9 mouse cellular contexts compared by ENCODE assay signal in genomic region chr14:41033135-41034110, GRCm38 (mm10). TPM values are rescaled to one million over a fixed set of nuclear protein-coding genes. Genes with fewer than 3 reads are reported as not detected.
DNase-seq lines count a peak whose midpoint lies in the region; ATAC-seq and TF ChIP-seq lines count a peak whose summit lies in the region.
"Had no signal": no experiment of that assay in that cellular context is flagged by ENCODE, and none has a peak within 500 bp of the region (broad histone marks: within the 10 kb centered on the region; RNA-seq: fewer than 3 reads in every experiment).

No protein-coding gene starts in this region.

- H3K36me3 ChIP-seq in ES-Bruce4 (ENCODE audit: control insufficient read depth, insufficient read depth, low read length, poor library complexity, severe bottlenecking), result no peaks in the 10 kb centered on the region
- H3K36me3 ChIP-seq in heart, postnatal 0 days (replicated peaks; ENCODE audit: control insufficient read depth, insufficient read depth, low read length), result no peaks in the 10 kb centered on the region
- H3K36me3 ChIP-seq in lung, embryonic 14.5 days (ENCODE audit: insufficient read depth), result no peaks in the 10 kb centered on the region
- H3K36me3 ChIP-seq in thymus, adult 2 months (ENCODE audit: control insufficient read depth, insufficient read depth, low read length), result no peaks in the 10 kb centered on the region
- H3K36me3 ChIP-seq: limb, embryonic 15.5 days had no signal

- no peaks in the 10 kb centered on the region for H3K27me3 ChIP-seq in ES-Bruce4 (ENCODE audit: control insufficient read depth, insufficient read depth, low read length, poor library complexity, severe bottlenecking)
- no peaks in the 10 kb centered on the region for H3K27me3 ChIP-seq in heart, postnatal 0 days (ENCODE audit: control insufficient read depth, insufficient read depth, low read length)
- H3K27me3 ChIP-seq in lung, embryonic 14.5 days (ENCODE audit: insufficient read depth, low read length), result no peaks in the 10 kb centered on the region
- H3K27me3 ChIP-seq in thymus, adult 2 months (ENCODE audit: control insufficient read depth, insufficient read depth, low read length), result no peaks in the 10 kb centered on the region
- H3K27me3 ChIP-seq: limb, embryonic 15.5 days had no signal

- WGBS in heart, postnatal 0 days, result 49% methylated on average over 13 of the region's 13 CpGs
- WGBS in large intestine, adult 2 months, result 48% methylated on average over 13 of the region's 13 CpGs
- 48% methylated on average over 13 of the region's 13 CpGs for WGBS in lung, embryonic 14.5 days
- 61% methylated on average over 13 of the region's 13 CpGs for WGBS in thymus, adult 2 months

- no peak overlapping the region for H3K27ac ChIP-seq in ES-Bruce4 (ENCODE audit: insufficient read depth, low read length)
- no peak overlapping the region for H3K27ac ChIP-seq in heart, postnatal 0 days (ENCODE audit: low read depth)
- no peak overlapping the region for H3K27ac ChIP-seq in lung, embryonic 14.5 days (ENCODE audit: low read depth)
- no peak overlapping the region for H3K27ac ChIP-seq in thymus, adult 2 months (ENCODE audit: control insufficient read depth, insufficient read depth, low read length)
- H3K27ac ChIP-seq: limb, embryonic 15.5 days had no signal

- H3K9me3 ChIP-seq in ES-Bruce4 (replicated peaks; ENCODE audit: control insufficient read depth, insufficient read depth, low read length, poor library complexity, severe bottlenecking), result no peaks in the 10 kb centered on the region
- no peaks in the 10 kb centered on the region for H3K9me3 ChIP-seq in heart, postnatal 0 days (replicated peaks; ENCODE audit: control insufficient read depth, low read length)
- H3K9me3 ChIP-seq in lung, embryonic 14.5 days (ENCODE audit: low read depth, low read length), result no peaks in the 10 kb centered on the region
- H3K9me3 ChIP-seq: limb, embryonic 15.5 days had no signal

- DNase-seq in brain, adult 2 months (ENCODE audit: low read depth, low spot score), result peak; percentile 89
- DNase-seq in fibroblast of lung, adult 2 months (ENCODE audit: low read depth), result peak; percentile 48
- DNase-seq in heart, postnatal 0 days (ENCODE audit: low spot score), result peak; percentile 76
- DNase-seq in large intestine, adult 2 months (ENCODE audit: low read depth, low spot score), result peak; percentile 35
- DNase-seq in lung, embryonic 14.5 days, result peak; percentile 95
- DNase-seq in ovary, adult 18-20 months (ENCODE audit: low spot score), result peak; percentile 37
- DNase-seq in thymus, adult 2 months, result peak; percentile 68

- no peak for TF ChIP-seq EP300 in ES-Bruce4 (IDR thresholded peaks at IDR 0.05; ENCODE audit: insufficient read depth, low read depth, low read length)
- TF ChIP-seq EP300 in heart, postnatal 0 days (IDR thresholded peaks at IDR 0.05; ENCODE audit: low read depth), result no peak

- no peak for ATAC-seq in heart, postnatal 0 days (ENCODE audit: insufficient read depth, low read depth)
- ATAC-seq in lung, embryonic 14.5 days (ENCODE audit: insufficient read depth), result peak; percentile 45

- H3K9ac ChIP-seq in ES-Bruce4 (ENCODE audit: low read depth, poor library complexity, severe bottlenecking), result no peak overlapping the region
- H3K9ac ChIP-seq in heart, postnatal 0 days (replicated peaks; ENCODE audit: low read depth, low read length), result no peak overlapping the region
- no peak overlapping the region for H3K9ac ChIP-seq in lung, embryonic 14.5 days
- H3K9ac ChIP-seq: limb, embryonic 15.5 days had no signal

- TF ChIP-seq POLR2A in ES-Bruce4 (IDR thresholded peaks at IDR 0.05; ENCODE audit: insufficient read depth, low read length), result no peak
- no peak for TF ChIP-seq POLR2A in thymus, adult 2 months (IDR thresholded peaks at IDR 0.05; ENCODE audit: control insufficient read depth, extremely low read depth, insufficient read depth, low read length, poor library complexity)

- peak; percentile 42 for TF ChIP-seq CTCF in ES-Bruce4 (IDR thresholded peaks at IDR 0.05; ENCODE audit: low read depth, low read length)
- TF ChIP-seq CTCF in heart, postnatal 0 days (IDR thresholded peaks at IDR 0.05; ENCODE audit: low read depth), result peak; percentile 84
- TF ChIP-seq CTCF in lung, embryonic 14.5 days (IDR thresholded peaks at IDR 0.05; ENCODE audit: low read depth), result peak; percentile 86
- no peak for TF ChIP-seq CTCF in thymus, adult 2 months (IDR thresholded peaks at IDR 0.05; ENCODE audit: borderline replicate concordance, control insufficient read depth, extremely low read depth, insufficient read depth, low read length, poor library complexity)

- H3K4me1 ChIP-seq in ES-Bruce4 (ENCODE audit: control insufficient read depth, insufficient read depth, low read length), result no peaks in the 10 kb centered on the region
- H3K4me1 ChIP-seq in heart, postnatal 0 days (ENCODE audit: control insufficient read depth, insufficient read depth), result no peaks in the 10 kb centered on the region
- no peaks in the 10 kb centered on the region for H3K4me1 ChIP-seq in lung, embryonic 14.5 days (ENCODE audit: insufficient read depth)
- no peaks in the 10 kb centered on the region for H3K4me1 ChIP-seq in thymus, adult 2 months (replicated peaks; ENCODE audit: control insufficient read depth, insufficient read depth, low read length)
- H3K4me1 ChIP-seq: limb, embryonic 15.5 days had no signal

- H3K4me3 ChIP-seq in ES-Bruce4 (ENCODE audit: low read depth, low read length), result no peak overlapping the region
- no peak overlapping the region for H3K4me3 ChIP-seq in heart, postnatal 0 days (ENCODE audit: low read depth, low read length)
- H3K4me3 ChIP-seq in lung, embryonic 14.5 days (ENCODE audit: low read depth, low read length), result no peak overlapping the region
- H3K4me3 ChIP-seq in thymus, adult 2 months (ENCODE audit: control insufficient read depth, insufficient read depth, low read length), result no peak overlapping the region
- H3K4me3 ChIP-seq: limb, embryonic 15.5 days had no signal

- no peak overlapping the region for H3K4me2 ChIP-seq in heart, postnatal 0 days (ENCODE audit: low read depth, low read length)
- peak overlapping the region; percentile 15 for H3K4me2 ChIP-seq in lung, embryonic 14.5 days
- H3K4me2 ChIP-seq: limb, embryonic 15.5 days had no signal

RNA-seq across cellular contexts. Expression of gene Fam213a, which starts 19.8 kb away (rescaled TPM):
- 24.8 and 27.5 TPM in 2 replicates for polyA plus RNA-seq in ES-Bruce4 (2011; ENCODE audit: insufficient read depth, insufficient read length, low read depth, missing spikeins)
- 6.6 and 9.4 TPM in 2 replicates for total RNA-seq in heart, postnatal 0 days (2014; rRNA removed; ENCODE audit: low replicate concordance)
- 23.8 and 25.7 TPM in 2 replicates for polyA plus RNA-seq in heart, postnatal 0 days (2015; fragmentation: Nextera tagmentation; extraction: Ambion mirVana)
- 5.6 and 20.5 TPM in 2 replicates for polyA plus RNA-seq in large intestine, adult 2 months (2012; rRNA removed)
- 167 and 173 TPM in 2 replicates for polyA plus RNA-seq in lung, embryonic 14.5 days (2014; fragmentation: Nextera tagmentation; extraction: Ambion mirVana)
- polyA plus RNA-seq in thymus, adult 2 months (2012; rRNA removed), result 7.3 and 7.8 TPM in 2 replicates

RNA-seq across cellular contexts. Expression of gene Dydc2, which starts 35.6 kb away (rescaled TPM):
- polyA plus RNA-seq in ES-Bruce4 (2011; ENCODE audit: insufficient read depth, insufficient read length, low read depth, missing spikeins), result not detected in 2 replicates
- not detected in 2 replicates for total RNA-seq in heart, postnatal 0 days (2014; rRNA removed; ENCODE audit: low replicate concordance)
- polyA plus RNA-seq in heart, postnatal 0 days (2015; fragmentation: Nextera tagmentation; extraction: Ambion mirVana), result 0.29 TPM in 1 of 2 replicates, not detected in the other
- not detected in 2 replicates for polyA plus RNA-seq in large intestine, adult 2 months (2012; rRNA removed)
- polyA plus RNA-seq in lung, embryonic 14.5 days (2014; fragmentation: Nextera tagmentation; extraction: Ambion mirVana), result not detected in 2 replicates
- polyA plus RNA-seq in thymus, adult 2 months (2012; rRNA removed), result not detected in 2 replicates
- polyA plus RNA-seq: limb, embryonic 15.5 days had no signal

RNA-seq across cellular contexts. Expression of gene Dydc1, which starts 39.3 kb away (rescaled TPM):
- not detected in 2 replicates for polyA plus RNA-seq in ES-Bruce4 (2011; ENCODE audit: insufficient read depth, insufficient read length, low read depth, missing spikeins)
- total RNA-seq in heart, postnatal 0 days (2014; rRNA removed; ENCODE audit: low replicate concordance), result not detected in 2 replicates
- polyA plus RNA-seq in heart, postnatal 0 days (2015; fragmentation: Nextera tagmentation; extraction: Ambion mirVana), result 0.12 TPM in 1 of 2 replicates, not detected in the other
- not detected in 2 replicates for polyA plus RNA-seq in large intestine, adult 2 months (2012; rRNA removed)
- polyA plus RNA-seq in lung, embryonic 14.5 days (2014; fragmentation: Nextera tagmentation; extraction: Ambion mirVana), result not detected in 2 replicates
- 0.09 TPM in 1 of 2 replicates, not detected in the other for polyA plus RNA-seq in thymus, adult 2 months (2012; rRNA removed)
- polyA plus RNA-seq: limb, embryonic 15.5 days had no signal

Comparison
In these comparisons a context has a peak if more than half of its experiments do, and no peak if none do; other contexts are left out.
1. DNase-seq: peak in every context shown above with its lines; median percentile 95 in lung, embryonic 14.5 days; 89 in brain, adult 2 months; 76 in heart, postnatal 0 days; 68 in thymus, adult 2 months; 48 in fibroblast of lung, adult 2 months; 37 in ovary, adult 18-20 months; 35 in large intestine, adult 2 months.